Mouse (Mus musculus) c-Kit-positive CD71-positive TER-119-positive erythroid progenitor cells, embryonic 14.5 days (primary cell): ENCODE data around the gene Nr1d1.

ENCODE experiments used
- DNase-seq: peaks from one replicate; pipeline ENCODE4 v3.0.0-alpha.2; 2013; ENCODE audit warnings: low spot score

The Nr1d1 gene

GRCm38 (mm10) chr11:98788139-98788538, 13.0 kb upstream of the Nr1d1 start:
- DNase-seq: no peak

- no peak for DNase-seq
Measured at GRCm38 (mm10) chr11:98787691-98788090, 12.6 kb upstream of the Nr1d1 start.

- no peak for DNase-seq
Measured at GRCm38 (mm10) chr11:98787229-98787628, 12.1 kb upstream of the Nr1d1 start.

GRCm38 (mm10) chr11:98786359-98787214, 11.5 kb upstream of the Nr1d1 start:
- DNase-seq: peak; percentile 90

GRCm38 (mm10) chr11:98785772-98786281, 10.7 kb upstream of the Nr1d1 start:
- no peak for DNase-seq

- DNase-seq: no peak
Measured at GRCm38 (mm10) chr11:98785214-98785613, 10.1 kb upstream of the Nr1d1 start.

- no peak for DNase-seq
Measured at GRCm38 (mm10) chr11:98784139-98784538, 9.0 kb upstream of the Nr1d1 start.

GRCm38 (mm10) chr11:98783236-98783696, 8.1 kb upstream of the Nr1d1 start:
- DNase-seq: no peak

GRCm38 (mm10) chr11:98782651-98783235, 7.6 kb upstream of the Nr1d1 start:
- DNase-seq: no peak

GRCm38 (mm10) chr11:98781851-98782512, 6.8 kb upstream of the Nr1d1 start:
- no peak for DNase-seq

- no peak for DNase-seq
Measured at GRCm38 (mm10) chr11:98777888-98778287, 2.8 kb upstream of the Nr1d1 start.

GRCm38 (mm10) chr11:98776843-98777590, 1.9 kb upstream of the Nr1d1 start:
- no peak for DNase-seq

GRCm38 (mm10) chr11:98776052-98776764, 1.1 kb upstream of the Nr1d1 start:
- DNase-seq: no peak

GRCm38 (mm10) chr11:98775348-98776051, 367 bp upstream of the Nr1d1 start:
- DNase-seq: peak; percentile 79

- peak; percentile 97 for DNase-seq
Measured at GRCm38 (mm10) chr11:98773635-98774295, 1.4 kb downstream of the Nr1d1 start.

GRCm38 (mm10) chr11:98772667-98773171, 2.4 kb downstream of the Nr1d1 start:
- DNase-seq: no peak

GRCm38 (mm10) chr11:98771844-98772525, 3.1 kb downstream of the Nr1d1 start:
- no peak for DNase-seq

- no peak for DNase-seq
Measured at GRCm38 (mm10) chr11:98771131-98771530, 4.0 kb downstream of the Nr1d1 start.
